Mouse (Mus musculus) CD4-positive, CD25-positive, alpha-beta regulatory T cell (primary cell): ENCODE measurements around the gene H2-Ob. TPM values are rescaled to one million over a fixed set of nuclear protein-coding genes. Genes with fewer than 3 reads are reported as not detected.

ENCODE experiments used
- polyA plus RNA-seq: library from polyadenylated mRNA; unstranded; fragments of 100-300 nt; shearing (Covaris generic); gene quantifications from one replicate; pipeline ENCODE4 v1.2.1, GENCODE M21; 2017

Gene H2-Ob
- 97.5 TPM for polyA plus RNA-seq

DNA sequence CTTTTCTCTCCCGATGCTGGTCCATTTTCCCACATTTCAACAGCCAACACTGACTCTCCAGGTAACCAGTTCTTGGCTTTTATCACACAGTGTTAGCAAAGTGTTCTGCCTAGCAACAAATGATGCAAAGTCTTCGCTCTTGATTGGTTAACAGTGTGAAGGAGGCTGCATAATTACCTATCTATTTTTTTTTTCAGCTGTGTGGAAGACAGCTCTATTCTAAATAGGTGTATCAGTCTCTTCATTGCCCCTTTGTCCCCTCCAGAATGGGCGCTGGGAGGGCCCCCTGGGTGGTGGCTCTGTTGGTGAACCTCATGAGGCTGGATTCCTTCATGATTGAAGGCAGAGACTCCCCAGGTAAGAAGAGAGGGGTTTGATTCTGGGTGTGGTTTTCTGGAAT is at the start of gene H2-Ob:
H2-Ob (plus strand) TSS at position 198 of the 400 bp plus-strand sequence.

DNA sequence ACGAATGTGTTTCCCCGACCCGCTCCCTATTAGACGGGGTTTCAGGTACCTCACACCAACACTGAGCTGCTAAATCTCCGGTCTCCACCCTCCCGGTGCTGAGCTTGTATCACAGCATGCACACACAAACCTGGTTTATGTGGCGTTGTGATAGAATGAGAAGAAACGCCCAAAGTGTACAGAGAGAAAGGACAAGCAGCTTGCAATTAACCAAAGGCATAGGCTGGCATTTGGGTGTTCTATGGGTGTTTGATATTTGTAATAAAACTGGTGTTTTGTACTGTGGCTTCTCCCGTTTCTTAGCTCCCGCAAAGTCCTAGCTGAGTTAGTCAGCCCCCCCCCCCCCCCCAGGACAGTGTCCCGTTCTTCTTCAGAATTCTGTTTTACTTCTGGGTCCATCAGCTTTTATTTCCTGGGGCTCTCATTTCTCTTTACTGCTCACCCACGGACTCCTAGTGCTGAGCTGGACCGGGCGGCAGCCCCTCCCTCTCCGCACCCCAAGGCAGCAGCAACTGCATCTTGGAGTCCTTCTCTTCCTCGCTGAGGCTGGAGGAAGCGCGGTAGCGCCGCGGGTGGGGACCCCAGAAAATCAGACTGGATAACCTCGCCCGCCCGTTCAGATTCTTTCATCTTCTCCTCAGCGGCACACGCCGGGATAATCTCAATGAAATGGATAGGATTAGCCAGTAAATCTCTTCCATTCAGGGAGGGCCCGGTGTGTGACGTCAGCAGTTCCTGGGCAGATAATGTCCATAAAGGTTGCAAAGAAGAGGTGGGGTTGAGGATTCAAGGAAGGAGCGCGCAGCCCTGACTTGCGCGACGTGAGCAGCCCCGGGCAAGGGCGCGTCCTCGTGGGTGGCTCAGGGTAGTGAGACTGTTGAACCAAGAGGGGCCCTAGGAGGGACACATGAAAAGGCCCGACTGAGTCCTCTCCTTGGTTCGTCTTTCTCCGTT is 41.5 kb upstream of the H2-Ob start, which contains the start of gene Psmb8:
Psmb8 (plus strand) TSS at position 781 of the 954 bp plus-strand sequence.

DNA sequence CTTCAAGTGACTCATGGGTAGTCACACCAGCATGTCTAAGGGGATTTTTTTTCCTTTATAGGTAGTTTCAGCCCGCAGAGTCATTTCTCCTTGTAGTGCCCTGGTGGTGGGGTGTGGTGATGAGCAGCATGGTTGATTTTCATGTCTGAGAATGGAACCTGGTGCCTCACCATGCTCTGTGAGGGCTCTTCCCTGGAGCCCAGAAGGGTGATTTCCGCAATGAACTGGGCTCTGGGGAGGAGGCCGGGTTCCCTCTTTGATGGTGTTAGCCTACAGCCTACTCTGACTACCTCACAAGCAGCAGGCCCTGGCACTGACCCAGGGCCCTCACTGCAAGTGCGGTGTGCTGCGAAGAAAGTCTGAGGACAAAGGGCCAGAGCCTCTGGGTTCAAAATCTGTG is 35.3 kb upstream of the H2-Ob start, which contains the start of gene Tap2:
Tap2 (plus strand) TSS at position 84 of the 400 bp plus-strand sequence.

DNA sequence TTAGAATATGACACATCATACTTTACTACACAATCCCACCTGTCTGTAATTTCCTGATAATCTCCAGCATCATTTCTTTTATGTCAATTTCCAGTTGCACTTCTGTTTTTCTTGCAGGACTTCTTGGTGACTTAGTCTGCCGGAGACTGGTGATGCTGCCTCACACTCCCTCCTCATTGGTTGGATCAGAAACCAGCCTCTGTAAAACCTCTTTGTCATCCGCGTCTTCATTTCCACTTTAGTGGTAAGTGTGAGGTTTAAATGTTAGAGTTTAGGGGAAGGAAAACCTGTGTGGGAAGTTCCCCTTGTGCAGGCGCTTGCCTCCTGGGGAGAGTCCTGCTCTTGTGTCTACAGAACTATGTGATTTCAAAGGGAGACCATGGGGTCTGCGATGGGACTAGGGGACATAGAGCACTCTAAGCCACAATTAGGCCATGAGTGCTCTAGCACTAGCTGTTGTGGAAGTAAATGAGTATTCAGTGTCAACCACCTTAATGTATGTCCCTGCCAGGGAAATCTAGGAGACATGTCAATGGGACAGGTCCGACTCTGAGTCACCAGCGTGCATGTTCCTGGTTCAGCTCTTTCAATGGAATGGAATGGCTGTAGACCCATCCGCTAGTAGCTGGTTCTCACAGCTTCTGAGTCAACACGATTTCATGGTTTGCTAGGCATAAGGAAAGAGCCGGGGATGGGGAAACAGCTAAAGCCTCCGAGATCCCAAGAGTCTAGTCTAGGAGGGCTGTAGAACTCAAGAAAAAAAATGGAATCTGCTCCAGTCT is 19.1 kb downstream of the H2-Ob start, which contains the start of gene H2-Ab1:
H2-Ab1 (plus strand) TSS at position 96 of the 782 bp plus-strand sequence.

DNA sequence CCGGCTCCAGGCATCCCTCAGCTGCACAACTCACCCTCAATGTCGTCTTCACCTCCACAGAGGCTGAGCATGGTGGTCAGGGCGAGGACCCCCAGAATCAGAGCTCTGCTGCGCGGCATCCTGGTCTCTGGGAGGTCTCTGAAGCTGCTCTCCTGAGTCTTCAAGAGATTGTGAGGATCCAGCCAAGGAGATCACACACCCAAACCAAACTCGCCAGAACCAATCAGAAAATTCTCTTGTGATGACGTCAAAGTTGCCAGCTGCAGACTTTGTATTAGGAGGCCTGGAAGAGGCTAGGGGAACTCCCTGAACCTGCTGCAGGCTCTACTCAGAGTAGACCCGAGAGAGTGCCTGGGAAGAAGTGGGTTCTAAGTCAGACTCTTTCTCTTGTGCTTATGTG is 48.9 kb downstream of the H2-Ob start, which contains the start of gene H2-Aa:
H2-Aa (minus strand) TSS at position 176 of the 400 bp plus-strand sequence.

Other genes with a start within 250 kb of the H2-Ob start
- gene H2-K1, start 238.6 kb upstream of the H2-Ob start, polyA plus RNA-seq = 11,991 TPM
- 35.8 TPM for gene Ring1, start 214.2 kb upstream of the H2-Ob start, polyA plus RNA-seq
- 310 TPM for gene H2-Ke6, start 210.8 kb upstream of the H2-Ob start, polyA plus RNA-seq
- 128 TPM for gene Slc39a7, start 207.2 kb upstream of the H2-Ob start, polyA plus RNA-seq
- gene Rxrb, start 207.1 kb upstream of the H2-Ob start, polyA plus RNA-seq = 72.5 TPM
- gene Col11a2, start 199.5 kb upstream of the H2-Ob start, polyA plus RNA-seq = 3.9 TPM
- 27.0 TPM for gene H2-Oa, start 146.6 kb upstream of the H2-Ob start, polyA plus RNA-seq
- 96.3 TPM for gene H2-DMa, start 119.4 kb upstream of the H2-Ob start, polyA plus RNA-seq
- gene Brd2, start 116.3 kb upstream of the H2-Ob start, polyA plus RNA-seq = 212 TPM
- 4.9 TPM for gene H2-DMb2, start 95.6 kb upstream of the H2-Ob start, polyA plus RNA-seq
- 2.7 TPM for gene H2-DMb1, start 85.8 kb upstream of the H2-Ob start, polyA plus RNA-seq
- gene Tap1, start 51.4 kb upstream of the H2-Ob start, polyA plus RNA-seq = 402 TPM
- 470 TPM for gene Psmb9, start 51.1 kb upstream of the H2-Ob start, polyA plus RNA-seq
- 1,148 TPM for gene Psmb8, start 41.2 kb upstream of the H2-Ob start, polyA plus RNA-seq
- gene Tap2, start 35.4 kb upstream of the H2-Ob start, polyA plus RNA-seq = 323 TPM
- 25.3 TPM for gene H2-Ab1, start 18.8 kb downstream of the H2-Ob start, polyA plus RNA-seq
- gene H2-Aa, start 48.9 kb downstream of the H2-Ob start, polyA plus RNA-seq = 18.1 TPM
- 13.4 TPM for gene H2-Eb1, start 67.0 kb downstream of the H2-Ob start, polyA plus RNA-seq
- gene H2-Eb2, start 86.8 kb downstream of the H2-Ob start, polyA plus RNA-seq = 0.10 TPM
- gene Btnl2, start 115.9 kb downstream of the H2-Ob start, polyA plus RNA-seq = 0.43 TPM
- gene Btnl1, start 138.2 kb downstream of the H2-Ob start, polyA plus RNA-seq = not detected
- gene BC051142, start 159.9 kb downstream of the H2-Ob start, polyA plus RNA-seq = 0.54 TPM
- not detected for gene Btnl4, start 238.4 kb downstream of the H2-Ob start, polyA plus RNA-seq